Mouse (Mus musculus): ENCODE results near the gene Nsg1. TPM values are rescaled to one million over a fixed set of nuclear protein-coding genes. Genes with fewer than 3 reads are reported as not detected.

The Nsg1 gene
- total RNA-seq, 2 experiments from 2014 or later, result 394 to 463 TPM

DNA sequence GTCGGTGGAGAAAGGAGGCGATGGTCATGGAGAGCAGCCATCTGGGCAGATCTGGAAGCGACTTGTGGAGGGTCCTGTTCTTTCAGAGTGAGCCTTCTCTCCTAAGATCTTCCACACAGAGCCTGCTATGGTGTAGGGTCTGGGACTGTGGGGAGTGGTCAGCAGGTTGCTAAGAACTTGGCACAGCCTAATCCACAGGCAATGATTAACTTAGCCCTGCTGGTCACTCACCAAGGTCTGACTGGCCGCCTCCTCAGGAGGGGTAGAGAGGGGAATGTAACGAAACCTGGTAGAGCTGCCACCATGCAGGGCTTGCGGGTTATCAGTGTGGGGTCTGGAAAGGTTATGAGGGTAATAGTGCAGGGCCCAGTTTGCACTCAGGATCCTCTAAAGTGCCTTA lies 18.8 kb downstream of the Nsg1 start:
- no peak for DNase-seq

DNA sequence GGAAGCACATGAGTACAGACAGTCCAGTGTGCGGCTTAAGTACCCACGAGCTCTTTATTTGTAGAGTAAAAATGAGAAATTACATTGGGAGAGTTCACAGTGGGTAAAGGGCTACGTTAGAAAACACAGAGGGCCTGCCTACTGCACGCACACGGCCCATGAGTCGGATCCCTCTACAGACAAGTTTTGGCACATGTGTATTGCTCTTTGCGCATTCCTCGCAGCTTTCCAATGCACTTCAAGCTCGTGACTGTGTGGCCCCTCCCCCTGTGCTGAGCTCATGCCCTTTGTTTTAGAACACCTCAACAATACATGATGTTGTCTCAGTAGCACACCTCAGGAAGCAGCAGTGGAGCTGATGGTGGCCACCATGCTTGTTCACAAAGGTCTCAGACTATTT lies 22.5 kb downstream of the Nsg1 start:
- no peak for DNase-seq

DNA sequence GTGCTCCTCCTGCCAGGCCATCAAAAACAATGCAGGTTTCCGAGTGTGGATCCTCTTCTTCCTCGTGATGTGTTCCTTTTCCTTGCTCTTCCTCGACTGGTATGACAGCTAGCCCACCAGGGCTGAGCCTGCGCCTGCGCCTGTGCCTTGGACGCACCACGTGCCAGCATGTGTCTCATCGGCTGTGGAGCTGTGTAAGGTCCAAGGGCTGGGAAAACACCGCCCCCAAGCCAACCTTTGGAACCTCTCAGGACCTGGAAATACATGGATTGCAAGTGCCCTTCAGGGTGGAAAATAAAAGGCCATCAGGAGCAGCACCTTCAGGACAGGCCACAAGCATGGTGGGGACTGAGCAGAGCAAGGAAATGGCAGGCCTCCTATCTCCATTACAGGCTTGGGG lies 23.5 kb downstream of the Nsg1 start:
- no peak for DNase-seq

DNA sequence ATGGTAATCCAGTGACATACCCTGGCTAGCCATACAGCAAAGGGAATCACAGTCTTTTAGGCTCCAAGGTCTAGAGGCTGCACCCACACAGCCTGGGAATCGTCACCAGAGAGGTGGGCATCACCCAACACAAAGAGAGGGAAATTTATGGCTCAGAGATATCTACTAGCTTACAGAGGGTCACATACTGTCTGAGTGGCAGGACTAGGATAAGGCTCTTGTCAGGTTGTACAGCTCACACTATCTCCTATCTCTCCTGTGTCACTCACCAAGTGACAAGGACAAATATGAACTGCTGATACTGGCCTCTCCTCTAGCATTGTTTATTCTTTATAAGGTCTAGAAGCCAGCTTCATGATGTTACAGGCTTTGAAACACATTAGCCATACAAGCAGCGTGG lies 30.4 kb downstream of the Nsg1 start:
- DNase-seq, result no peak

DNA sequence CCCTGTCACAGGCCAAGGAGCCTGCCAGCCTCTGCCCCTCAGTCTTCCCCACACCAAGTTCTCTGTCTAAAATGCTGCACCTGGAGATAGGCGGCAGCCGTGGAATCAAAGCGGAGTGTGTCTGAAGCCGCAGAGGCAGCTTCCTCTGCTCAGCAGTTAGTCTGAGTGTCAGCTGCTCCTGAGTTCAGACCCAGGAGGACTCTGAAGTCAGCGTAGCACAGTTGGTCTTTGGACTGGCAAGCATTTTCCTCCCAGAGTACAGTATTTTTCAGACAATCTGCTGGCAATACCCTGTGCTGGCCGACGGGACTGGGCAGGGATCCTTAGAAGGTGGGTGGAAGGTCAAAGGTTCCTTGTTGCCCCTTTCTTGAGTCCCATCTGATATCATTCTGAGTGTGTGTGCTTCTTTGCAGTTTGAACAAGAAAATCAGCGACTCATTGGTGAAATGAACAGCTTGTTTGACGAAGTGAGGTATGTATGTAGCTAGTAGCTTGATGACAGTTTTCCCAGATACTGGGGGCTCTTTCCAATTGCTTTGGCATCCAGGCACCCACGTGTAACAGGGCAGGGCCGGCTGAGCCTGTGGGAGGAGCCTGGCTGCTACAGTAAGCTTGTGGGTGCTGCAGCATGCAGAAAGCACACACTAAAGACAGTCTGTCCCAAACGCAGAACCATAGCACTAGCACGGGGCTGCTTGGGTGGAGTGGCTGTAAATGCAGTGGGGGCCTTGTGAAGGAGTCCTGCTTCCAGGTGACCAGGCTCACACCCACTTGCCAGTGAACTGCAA lies 33.0 kb downstream of the Nsg1 start:
- DNase-seq, result peak; percentile 48 to 58

- DNase-seq, result no peak
Observed at GRCm38 (mm10) chr5:38121699-38122098, 38.0 kb downstream of the Nsg1 start.

GRCm38 (mm10) chr5:38119268-38119667 lies 40.4 kb downstream of the Nsg1 start:
- no peak for DNase-seq

- DNase-seq, result peak; percentile 45 to 51
Observed at GRCm38 (mm10) chr5:38117056-38117455, 42.7 kb downstream of the Nsg1 start.

GRCm38 (mm10) chr5:38114526-38114925 lies 45.2 kb downstream of the Nsg1 start:
- DNase-seq, result no peak

GRCm38 (mm10) chr5:38106807-38107206 lies 52.9 kb downstream of the Nsg1 start:
- DNase-seq, result no peak

DNA sequence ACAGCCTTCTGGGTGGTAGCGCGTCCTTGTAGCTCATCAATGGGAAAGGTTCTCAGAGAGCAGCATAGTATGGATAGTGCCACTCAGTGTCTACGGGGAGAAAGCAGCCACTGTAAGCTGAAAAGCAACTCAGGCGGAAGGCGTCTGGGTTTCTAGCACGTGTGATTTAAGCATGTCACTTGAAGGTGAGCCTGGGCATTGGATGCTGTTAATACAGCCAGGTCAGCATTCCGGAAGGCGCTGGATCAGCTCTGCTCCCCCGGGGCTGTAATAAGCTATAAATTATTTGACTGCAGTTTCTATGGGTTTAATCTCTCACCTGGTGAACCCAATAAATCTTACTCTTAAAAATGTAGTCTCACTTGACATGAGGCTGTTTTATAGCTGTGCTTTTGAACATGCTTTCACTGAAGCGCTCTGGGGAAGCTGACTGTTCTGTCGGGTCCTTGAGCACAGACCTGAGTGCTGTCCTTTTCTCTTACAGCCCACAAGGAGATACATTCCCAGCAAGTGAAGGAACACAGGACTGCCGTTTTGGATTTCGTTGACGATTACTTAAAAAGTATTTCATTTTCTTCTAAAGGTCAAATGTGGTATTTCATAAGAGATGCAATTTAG lies 53.5 kb downstream of the Nsg1 start:
- no peak for DNase-seq

- DNase-seq, result no peak
Observed at GRCm38 (mm10) chr5:38102945-38103344, 56.8 kb downstream of the Nsg1 start.

GRCm38 (mm10) chr5:38099139-38099676 lies 60.5 kb downstream of the Nsg1 start:
- DNase-seq, result no peak

GRCm38 (mm10) chr5:38097501-38098093 lies 62.1 kb downstream of the Nsg1 start:
- no peak for DNase-seq

DNA sequence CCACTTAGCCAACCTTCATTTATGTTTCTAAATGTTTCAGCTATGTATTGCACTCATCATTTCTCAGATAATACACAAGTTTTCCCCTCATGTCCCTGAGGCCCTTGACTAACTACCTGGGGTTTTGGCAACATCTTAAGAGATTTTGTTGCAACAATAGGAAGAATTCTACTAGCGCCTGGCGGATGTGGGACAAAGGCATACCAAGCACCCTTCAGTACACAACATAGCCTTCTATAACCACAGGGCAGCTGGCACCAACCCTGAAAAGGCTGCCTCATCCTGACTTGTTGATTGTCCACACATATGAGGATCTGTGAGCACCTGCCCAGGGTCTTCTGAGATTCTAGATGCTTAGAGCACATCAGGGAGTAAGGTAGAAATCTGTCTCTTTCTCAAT lies 65.4 kb downstream of the Nsg1 start:
- DNase-seq, result no peak

- DNase-seq, result no peak
Observed at GRCm38 (mm10) chr5:38091966-38092304, 67.8 kb downstream of the Nsg1 start.

GRCm38 (mm10) chr5:38091046-38091965 lies 68.4 kb downstream of the Nsg1 start:
- no peak for DNase-seq

DNA sequence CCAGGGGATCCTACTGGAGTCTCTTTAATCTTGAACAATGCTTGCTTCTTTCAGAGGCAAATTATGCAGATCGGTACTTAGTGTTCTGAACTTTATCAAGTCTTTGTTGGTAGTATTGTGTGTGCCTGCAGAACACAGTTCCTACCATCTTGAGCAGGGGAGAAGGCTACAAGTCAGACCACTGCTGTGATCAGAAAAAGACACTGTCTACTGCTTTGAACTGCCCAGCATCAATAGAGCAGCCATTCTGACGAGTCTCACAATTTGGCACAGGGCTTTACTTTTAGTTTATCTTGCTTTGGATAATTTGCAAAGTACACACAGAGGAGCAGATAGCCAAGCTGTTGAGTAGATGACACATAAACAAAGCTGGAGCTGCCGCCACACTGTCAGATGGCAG lies 69.1 kb downstream of the Nsg1 start:
- DNase-seq, result no peak

GRCm38 (mm10) chr5:38090111-38090510 lies 69.6 kb downstream of the Nsg1 start:
- no peak for DNase-seq

Data from layer of hippocampus, postnatal 36 days (tissue).